Mouse (Mus musculus): Measurements from ENCODE around the gene Gm45234. TPM values are rescaled to one million over a fixed set of nuclear protein-coding genes. Genes with fewer than 3 reads are reported as not detected.

Gene Gm45234
- total RNA-seq, 2 experiments from 2014 or later: 1.4 TPM; not detected in 1

GRCm38 (mm10) chr6:124712918-124713317 is 42.9 kb downstream of the Gm45234 start:
- no peak for DNase-seq (ENCODE audit: low spot score in 2 of 2)

- peak; percentile 98 to 99 for DNase-seq (ENCODE audit: low spot score in 2 of 2)
Observed at GRCm38 (mm10) chr6:124711824-124712782, 43.7 kb downstream of the Gm45234 start, which contains the start of the genes Emg1 and Phb2. Gene Emg1, minus strand, starts transcription at chr6:124712178. Gene Phb2, plus strand, starts transcription at chr6:124712336.

- DNase-seq (ENCODE audit: low spot score in 2 of 2): no peak
Observed at GRCm38 (mm10) chr6:124708289-124708889, 47.4 kb downstream of the Gm45234 start.

- DNase-seq (ENCODE audit: low spot score in 2 of 2): no peak
Observed at GRCm38 (mm10) chr6:124706061-124706627, 49.7 kb downstream of the Gm45234 start.

- no peak for DNase-seq (ENCODE audit: low spot score in 2 of 2)
Observed at GRCm38 (mm10) chr6:124704417-124704816, 51.4 kb downstream of the Gm45234 start.

GRCm38 (mm10) chr6:124703789-124704188 is 52.0 kb downstream of the Gm45234 start:
- DNase-seq (ENCODE audit: low spot score in 2 of 2): no peak

GRCm38 (mm10) chr6:124702784-124703103 is 53.1 kb downstream of the Gm45234 start:
- DNase-seq (ENCODE audit: low spot score in 2 of 2): peak; percentile 71 to 75

GRCm38 (mm10) chr6:124702102-124702783 is 53.6 kb downstream of the Gm45234 start:
- no peak for DNase-seq (ENCODE audit: low spot score in 2 of 2)

GRCm38 (mm10) chr6:124701338-124701737 is 54.5 kb downstream of the Gm45234 start:
- DNase-seq (ENCODE audit: low spot score in 2 of 2): no peak

GRCm38 (mm10) chr6:124699962-124700610 is 55.7 kb downstream of the Gm45234 start:
- peak; percentile 54 to 70 for DNase-seq (ENCODE audit: low spot score in 2 of 2)

GRCm38 (mm10) chr6:124699366-124699765 is 56.5 kb downstream of the Gm45234 start:
- no peak for DNase-seq (ENCODE audit: low spot score in 2 of 2)

- DNase-seq (ENCODE audit: low spot score in 2 of 2): no peak
Observed at GRCm38 (mm10) chr6:124698751-124699150, 57.1 kb downstream of the Gm45234 start.

GRCm38 (mm10) chr6:124696441-124697150 is 59.2 kb downstream of the Gm45234 start:
- no peak for DNase-seq (ENCODE audit: low spot score in 2 of 2)

- peak; percentile 22 to 37 for DNase-seq (ENCODE audit: low spot score in 2 of 2)
Observed at GRCm38 (mm10) chr6:124694166-124694955, 61.5 kb downstream of the Gm45234 start.

- DNase-seq (ENCODE audit: low spot score in 2 of 2): no peak
Observed at GRCm38 (mm10) chr6:124693243-124693981, 62.4 kb downstream of the Gm45234 start.

- DNase-seq (ENCODE audit: low spot score in 2 of 2): no peak
Observed at GRCm38 (mm10) chr6:124690517-124690916, 65.3 kb downstream of the Gm45234 start.

All from left cerebral cortex, adult 18-20 months (tissue).